Mouse (Mus musculus): ENCODE data around the gene Spata32. TPM values are rescaled to one million over a fixed set of nuclear protein-coding genes. Genes with fewer than 3 reads are reported as not detected.
A peak's percentile ranks its signal among the peaks of the same experiment; 100 is the strongest.

Spata32 gene
- total RNA-seq (2021) = 1 to 10 TPM in 1 of 2 experiments, under 1 TPM in 1; 0.99 to 1.6 TPM
- long read RNA-seq, partial matches to known transcripts = 1 of 1 reads
- long read RNA-seq, other reads (novel, unspliced or antisense) = 0 of 1 reads

GRCm38 (mm10) chr11:103217790-103218516 is at the start of gene Spata32:
TSS of gene Spata32 (minus strand) at chr11:103218432.
- DNase-seq (ENCODE audit: low spot score in 2 of 2) = peak; percentile 51 to 69

GRCm38 (mm10) chr11:103267346-103268219 is 49.4 kb upstream of the Spata32 start, which contains the start of gene Map3k14:
TSS of gene Map3k14 (minus strand) at chr11:103267472.
- DNase-seq (ENCODE audit: low spot score in 2 of 2) = peak; percentile 99

- DNase-seq (ENCODE audit: low spot score in 2 of 2) = no peak
Observed at GRCm38 (mm10) chr11:103266729-103267345, 48.6 kb upstream of the Spata32 start.

- no peak for DNase-seq (ENCODE audit: low spot score in 2 of 2)
Observed at GRCm38 (mm10) chr11:103265856-103266255, 47.6 kb upstream of the Spata32 start.

- no peak for DNase-seq (ENCODE audit: low spot score in 2 of 2)
Observed at GRCm38 (mm10) chr11:103265211-103265610, 47.0 kb upstream of the Spata32 start.

GRCm38 (mm10) chr11:103264427-103265005 is 46.3 kb upstream of the Spata32 start:
- no peak for DNase-seq (ENCODE audit: low spot score in 2 of 2)

- no peak for DNase-seq (ENCODE audit: low spot score in 2 of 2)
Observed at GRCm38 (mm10) chr11:103263551-103263950, 45.3 kb upstream of the Spata32 start.

GRCm38 (mm10) chr11:103262412-103263267 is 44.4 kb upstream of the Spata32 start:
- DNase-seq (ENCODE audit: low spot score in 2 of 2) = no peak

- no peak for DNase-seq (ENCODE audit: low spot score in 2 of 2)
Observed at GRCm38 (mm10) chr11:103261671-103262411, 43.6 kb upstream of the Spata32 start.

- no peak for DNase-seq (ENCODE audit: low spot score in 2 of 2)
Observed at GRCm38 (mm10) chr11:103260515-103261192, 42.4 kb upstream of the Spata32 start.

GRCm38 (mm10) chr11:103260034-103260433 is 41.8 kb upstream of the Spata32 start:
- DNase-seq (ENCODE audit: low spot score in 2 of 2) = no peak

GRCm38 (mm10) chr11:103257938-103258481 is 39.8 kb upstream of the Spata32 start:
- no peak for DNase-seq (ENCODE audit: low spot score in 2 of 2)

GRCm38 (mm10) chr11:103253605-103254004 is 35.4 kb upstream of the Spata32 start:
- no peak for DNase-seq (ENCODE audit: low spot score in 2 of 2)

- DNase-seq (ENCODE audit: low spot score in 2 of 2) = no peak
Observed at GRCm38 (mm10) chr11:103252380-103252779, 34.1 kb upstream of the Spata32 start.

GRCm38 (mm10) chr11:103250324-103250723 is 32.1 kb upstream of the Spata32 start:
- no peak for DNase-seq (ENCODE audit: low spot score in 2 of 2)

GRCm38 (mm10) chr11:103249509-103249908 is 31.3 kb upstream of the Spata32 start:
- DNase-seq (ENCODE audit: low spot score in 2 of 2) = no peak

- DNase-seq (ENCODE audit: low spot score in 2 of 2) = no peak
Observed at GRCm38 (mm10) chr11:103248837-103249236, 30.6 kb upstream of the Spata32 start.

GRCm38 (mm10) chr11:103247504-103248177 is 29.4 kb upstream of the Spata32 start:
- peak; percentile 39 to 77 for DNase-seq (ENCODE audit: low spot score in 2 of 2)

Measured in layer of hippocampus, adult 18-20 months (tissue).